Mouse (Mus musculus) myocyte (in vitro differentiated cells): Measurements from ENCODE around the gene Prss27. TPM values are rescaled to one million over a fixed set of nuclear protein-coding genes. Genes with fewer than 3 reads are reported as not detected.

Source experiments
- H3K27me3 ChIP-seq: one replicate; pipeline ENCODE4 v1.6.1; 2011; ENCODE audit not compliant: control insufficient read depth, insufficient read depth, insufficient read length
- H3K36me3 ChIP-seq: one replicate; pipeline ENCODE4 v1.6.1; 2011; ENCODE audit not compliant: control insufficient read depth, insufficient read depth
- H3K4me2 ChIP-seq: one replicate; pipeline ENCODE4 v1.6.1; 2011; ENCODE audit warnings: low read depth, control low read depth
- H3K4me3 ChIP-seq: one replicate; pipeline ENCODE4 v1.5.1; 2011; ENCODE audit warnings: mild to moderate bottlenecking, control low read depth, moderate library complexity
- H3K79me2 ChIP-seq: one replicate; pipeline ENCODE4 v1.6.1; 2011; ENCODE audit not compliant: control insufficient read depth, insufficient read depth
- H3ac ChIP-seq: one replicate; pipeline ENCODE4 v1.6.1; 2011; ENCODE audit not compliant: control insufficient read depth, insufficient read length
- CEBPB ChIP-seq: IDR thresholded peaks from 2 replicates; pipeline ENCODE4 v1.6.1; 2011; ENCODE audit warnings: mild to moderate bottlenecking, moderate library complexity; ENCODE audit not compliant: poor library complexity, insufficient read depth, severe bottlenecking
- E2F4 ChIP-seq: IDR thresholded peaks from one replicate; pipeline ENCODE4 v1.6.1; 2011; ENCODE audit warnings: mild to moderate bottlenecking, control low read depth, moderate library complexity; ENCODE audit not compliant: insufficient read depth
- MAX ChIP-seq: IDR thresholded peaks from one replicate; pipeline ENCODE4 v1.6.1; 2011; ENCODE audit warnings: low read depth, mild to moderate bottlenecking, control low read depth
- MYOD1 ChIP-seq, 3 experiments: IDR thresholded peaks; one replicate each; pipeline ENCODE4 v1.6.1; 2011; ENCODE audit warnings: control low read depth in 2 of 3, low read depth in 2 of 3, mild to moderate bottlenecking in 2 of 3, moderate library complexity in 1 of 3; ENCODE audit not compliant: insufficient read length in 2 of 3, control insufficient read depth in 1 of 3
- MYOG ChIP-seq, 3 experiments: IDR thresholded peaks; one replicate each; pipeline ENCODE4 v1.6.1; 2011; ENCODE audit warnings: control low read depth in 2 of 3, low read depth in 2 of 3, mild to moderate bottlenecking in 2 of 3; ENCODE audit not compliant: insufficient read length in 2 of 3, control insufficient read depth in 1 of 3, insufficient read depth in 1 of 3
- POLR2A ChIP-seq: IDR thresholded peaks from one replicate; pipeline ENCODE4 v1.6.1; 2011; ENCODE audit warnings: low read depth, mild to moderate bottlenecking, control low read depth, moderate library complexity; ENCODE audit not compliant: insufficient read length
- POLR2AphosphoS2 ChIP-seq: IDR thresholded peaks from one replicate; pipeline ENCODE4 v1.6.1; 2011; ENCODE audit warnings: low read depth, control low read depth; ENCODE audit not compliant: insufficient read length
- REST ChIP-seq: IDR thresholded peaks from one replicate; pipeline ENCODE4 v1.6.1; 2011; ENCODE audit warnings: mild to moderate bottlenecking, control low read depth, moderate library complexity; ENCODE audit not compliant: insufficient read depth, insufficient read length
- SRF ChIP-seq: IDR thresholded peaks from one replicate; pipeline ENCODE4 v1.6.1; 2011; ENCODE audit warnings: low read depth; ENCODE audit not compliant: control insufficient read depth, insufficient read length
- TCF12 ChIP-seq: IDR thresholded peaks from one replicate; pipeline ENCODE4 v1.6.1; 2011; ENCODE audit warnings: mild to moderate bottlenecking, control low read depth; ENCODE audit not compliant: poor library complexity, insufficient read depth, severe bottlenecking
- TCF3 ChIP-seq: IDR thresholded peaks from one replicate; pipeline ENCODE4 v1.6.1; 2011; ENCODE audit warnings: low read depth, control low read depth; ENCODE audit not compliant: insufficient read length
- USF1 ChIP-seq: IDR thresholded peaks from one replicate; pipeline ENCODE4 v1.6.1; 2011; ENCODE audit warnings: low read depth, mild to moderate bottlenecking, control low read depth, moderate library complexity
- polyA plus RNA-seq: library from polyadenylated mRNA; unstranded; fragments of >200 nt; fragmentation: generic; extraction: Trizol; gene quantifications from one replicate; pipeline ENCODE4 v1.2.1, GENCODE M21; 2012; ENCODE audit warnings: missing spikeins

Prss27 gene
- 0.14 TPM for polyA plus RNA-seq

GRCm38 (mm10) chr17:24037844-24038243 lies at the start of gene Prss27:
Gene Prss27, plus strand, starts transcription at chr17:24038144.
- Histone ChIP-seq H3K79me2 (no peaks in the 10 kb centered on the region), H3K4me3 (no peak within 1 kb of the TSS), H3K4me2 (no peak within 1 kb of the TSS), H3K27me3 (no peaks in the 10 kb centered on the region), H3K36me3 (no peaks in the 10 kb centered on the region), H3ac (no peak within 1 kb of the TSS)
- no peak for TF ChIP-seq USF1
- no peak for TF ChIP-seq TCF12
- no peak for TF ChIP-seq E2F4
- no peak for TF ChIP-seq MYOD1 (IDR thresholded peaks at IDR 0.05; ENCODE audit: control insufficient read depth in 1 of 3, insufficient read length in 2 of 3, low read depth in 2 of 3)
- TF ChIP-seq REST: no peak
- TF ChIP-seq CEBPB: no peak
- no peak for TF ChIP-seq MYOG (IDR thresholded peaks at IDR 0.05; ENCODE audit: control insufficient read depth in 1 of 3, insufficient read depth in 1 of 3, insufficient read length in 2 of 3, low read depth in 2 of 3)
- TF ChIP-seq MAX: no peak

DNA sequence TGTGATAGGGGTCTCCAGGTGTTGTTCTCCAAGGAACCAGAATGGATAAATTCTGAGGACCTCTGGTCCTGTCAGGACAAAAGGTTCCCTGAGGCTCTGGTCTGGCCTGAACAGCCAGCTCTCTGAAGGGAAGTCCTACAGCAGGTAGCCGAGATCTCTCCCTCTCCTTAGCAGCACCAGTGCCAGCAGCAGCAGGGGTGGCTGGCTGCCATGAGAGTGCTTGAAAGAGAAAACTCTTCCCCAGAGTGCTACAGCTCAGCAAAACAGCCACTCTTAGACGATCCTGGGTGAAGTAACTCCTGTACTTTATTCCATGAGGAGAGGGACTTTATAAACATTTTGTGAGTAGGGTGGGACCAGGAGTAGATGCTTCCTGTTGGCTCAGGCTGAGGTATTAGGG lies 48.1 kb upstream of the Prss27 start:
- no peak for TF ChIP-seq USF1

DNA sequence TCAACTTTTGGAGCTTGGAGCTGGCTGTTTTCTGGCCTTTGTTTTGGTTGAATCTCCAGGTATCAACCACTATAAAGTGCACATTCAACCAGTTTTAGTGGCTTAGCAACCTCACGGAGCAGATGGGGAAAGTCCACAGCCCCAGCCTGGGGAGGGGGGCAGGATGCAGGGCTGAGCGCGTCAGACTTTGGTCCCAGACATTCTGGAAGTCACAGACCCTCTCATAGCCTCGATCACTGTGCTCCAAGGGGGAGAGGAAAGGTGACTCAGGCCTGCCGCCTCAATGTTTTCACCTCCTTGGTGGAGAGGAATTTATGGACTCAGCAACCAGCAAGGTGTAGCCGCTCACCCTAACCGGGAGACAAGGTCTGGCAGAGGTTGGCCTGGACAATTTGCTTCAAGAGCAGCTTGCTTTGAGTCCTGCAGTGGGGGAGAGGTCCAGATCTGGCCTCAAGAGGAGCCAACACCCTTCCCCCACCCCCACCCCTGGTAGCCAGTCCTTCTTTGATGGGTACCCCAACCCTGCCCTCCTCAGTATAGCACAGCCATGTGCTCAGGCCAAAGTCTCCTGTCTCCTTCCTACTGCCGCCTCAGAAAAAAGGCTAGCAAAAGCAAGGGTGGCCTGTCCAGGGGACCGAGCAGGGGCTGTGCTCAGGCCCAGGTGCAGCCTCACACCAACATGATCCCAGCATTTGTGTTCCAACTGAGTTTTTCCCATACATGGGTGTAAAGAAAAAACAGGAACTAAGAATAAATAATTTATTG lies 45.0 kb upstream of the Prss27 start:
- H3K4me2 ChIP-seq: peak overlapping the region; percentile 12
- no peaks in the 10 kb centered on the region for H3K36me3 ChIP-seq
- H3K79me2 ChIP-seq: no peaks in the 10 kb centered on the region
- no peak overlapping the region for H3K4me3 ChIP-seq
- TF ChIP-seq USF1: no peak
- no peak for TF ChIP-seq POLR2A
- TF ChIP-seq SRF: no peak
- no peak for TF ChIP-seq TCF12
- TF ChIP-seq E2F4: no peak
- no peak for TF ChIP-seq MYOG (IDR thresholded peaks at IDR 0.05; ENCODE audit: control insufficient read depth in 1 of 3, insufficient read depth in 1 of 3, insufficient read length in 2 of 3, low read depth in 2 of 3)
- no peak for TF ChIP-seq CEBPB
- no peak for TF ChIP-seq MAX
- TF ChIP-seq MYOD1 (IDR thresholded peaks at IDR 0.05; ENCODE audit: control insufficient read depth in 1 of 3, insufficient read length in 2 of 3, low read depth in 2 of 3): no peak
- TF ChIP-seq POLR2AphosphoS2: no peak
- TF ChIP-seq TCF3: no peak
- TF ChIP-seq REST: no peak
- no peaks in the 10 kb centered on the region for H3K27me3 ChIP-seq
- no peak overlapping the region for H3ac ChIP-seq

More for the DNA sequence above, 48.1 kb upstream of the Prss27 start:
- H3K27me3 ChIP-seq: no peaks in the 10 kb centered on the region
- H3K36me3 ChIP-seq: no peaks in the 10 kb centered on the region
- H3K4me2 ChIP-seq: no peak overlapping the region
- H3K79me2 ChIP-seq: no peaks in the 10 kb centered on the region
- H3ac ChIP-seq: no peak overlapping the region
- no peak overlapping the region for H3K4me3 ChIP-seq

DNA sequence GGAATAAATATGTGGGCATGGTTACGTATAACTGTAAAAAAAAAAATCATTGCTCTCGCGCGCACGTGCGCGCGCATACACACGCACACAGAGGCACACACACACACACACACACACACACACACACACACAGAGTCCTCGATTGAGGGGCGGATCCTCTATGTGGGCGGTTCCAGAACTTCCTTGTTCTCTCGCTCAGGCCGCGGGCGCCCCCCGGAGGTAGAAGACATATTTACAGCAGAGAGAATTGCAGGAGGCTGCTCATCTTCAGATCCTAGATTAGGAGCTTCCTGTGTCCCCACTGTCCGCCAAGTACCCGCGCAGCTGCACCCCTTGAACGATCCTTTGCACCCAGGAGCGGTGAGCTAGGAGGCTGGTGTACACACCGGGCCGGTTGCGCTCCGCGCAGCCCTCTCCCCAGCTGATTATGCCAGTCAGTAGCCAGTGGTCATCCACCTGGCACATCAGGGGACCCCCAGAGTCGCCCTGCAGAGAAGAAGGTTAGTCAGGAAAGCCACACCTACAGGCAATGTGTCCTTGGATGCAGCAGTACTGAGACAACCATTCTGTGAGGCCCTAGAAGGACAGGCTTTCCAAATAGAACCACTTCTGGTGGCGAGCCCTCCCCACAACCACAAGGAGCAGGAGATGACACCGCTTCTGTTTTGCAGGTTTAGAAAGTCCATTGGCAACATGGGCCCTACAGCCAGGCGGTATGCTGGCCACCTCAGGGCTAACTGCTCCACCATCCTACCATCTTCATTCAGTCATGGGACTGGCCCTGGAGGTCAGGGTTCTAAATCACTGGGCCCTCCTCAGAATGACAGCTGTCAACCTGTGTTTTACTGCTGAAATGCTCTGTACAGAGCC lies 44.1 kb upstream of the Prss27 start:
- Histone ChIP-seq H3K36me3 (no peaks in the 10 kb centered on the region), H3K79me2 (no peaks in the 10 kb centered on the region), H3ac (no peak overlapping the region), H3K27me3 (no peaks in the 10 kb centered on the region), H3K4me3 (no peak overlapping the region), H3K4me2 (peak overlapping the region; percentile 12)
- no peak for TF ChIP-seq USF1
- no peak for TF ChIP-seq POLR2AphosphoS2
- no peak for TF ChIP-seq E2F4
- no peak for TF ChIP-seq MYOD1 (IDR thresholded peaks at IDR 0.05; ENCODE audit: control insufficient read depth in 1 of 3, insufficient read length in 2 of 3, low read depth in 2 of 3)
- TF ChIP-seq CEBPB: no peak
- no peak for TF ChIP-seq SRF
- TF ChIP-seq MAX: no peak
- TF ChIP-seq TCF3: no peak
- no peak for TF ChIP-seq TCF12
- no peak for TF ChIP-seq REST
- TF ChIP-seq POLR2A: no peak
- no peak for TF ChIP-seq MYOG (IDR thresholded peaks at IDR 0.05; ENCODE audit: control insufficient read depth in 1 of 3, insufficient read depth in 1 of 3, insufficient read length in 2 of 3, low read depth in 2 of 3)

GRCm38 (mm10) chr17:23994667-23995066 lies 43.3 kb upstream of the Prss27 start:
- no peaks in the 10 kb centered on the region for H3K36me3 ChIP-seq
- H3K4me2 ChIP-seq: no peak overlapping the region
- no peak overlapping the region for H3ac ChIP-seq
- TF ChIP-seq SRF: no peak
- no peak for TF ChIP-seq POLR2AphosphoS2
- TF ChIP-seq E2F4: no peak
- TF ChIP-seq MAX: no peak
- TF ChIP-seq MYOD1 (IDR thresholded peaks at IDR 0.05; ENCODE audit: control insufficient read depth in 1 of 3, insufficient read length in 2 of 3, low read depth in 2 of 3): no peak
- no peak for TF ChIP-seq POLR2A
- no peak for TF ChIP-seq TCF3
- no peak for TF ChIP-seq USF1
- no peak for TF ChIP-seq CEBPB
- no peak for TF ChIP-seq MYOG (IDR thresholded peaks at IDR 0.05; ENCODE audit: control insufficient read depth in 1 of 3, insufficient read depth in 1 of 3, insufficient read length in 2 of 3, low read depth in 2 of 3)
- TF ChIP-seq TCF12: no peak
- no peak for TF ChIP-seq REST
- H3K4me3 ChIP-seq: no peak overlapping the region
- no peaks in the 10 kb centered on the region for H3K79me2 ChIP-seq
- H3K27me3 ChIP-seq: no peaks in the 10 kb centered on the region
